Mouse (Mus musculus) small intestine, adult 2 months (tissue): ENCODE results near the gene Akap10.

Experiments
- CTCF ChIP-seq: fragments of 200-500 bp; IDR thresholded peaks from 2 replicates; pipeline ENCODE4 v1.5.1; 2012; ENCODE audit warnings: low read depth, mild to moderate bottlenecking, control low read depth, inconsistent platforms, low read length, moderate library complexity, mixed read lengths; ENCODE audit not compliant: insufficient replicate concordance, insufficient read length; ENCODE audit errors: extremely low read depth
- POLR2A ChIP-seq: fragments of 200-500 bp; IDR thresholded peaks from 2 replicates; pipeline ENCODE4 v1.6.1; 2012; ENCODE audit warnings: low read depth, mild to moderate bottlenecking, control low read depth, inconsistent platforms, low read length, moderate library complexity

GRCm38 (mm10) chr11:61968875-61969274 is 38.8 kb upstream of the Akap10 start:
- TF ChIP-seq CTCF (no peak), POLR2A (no peak)
